Comparison of ENCODE assay signal across 16 mouse cellular contexts in the genomic region with DNA sequence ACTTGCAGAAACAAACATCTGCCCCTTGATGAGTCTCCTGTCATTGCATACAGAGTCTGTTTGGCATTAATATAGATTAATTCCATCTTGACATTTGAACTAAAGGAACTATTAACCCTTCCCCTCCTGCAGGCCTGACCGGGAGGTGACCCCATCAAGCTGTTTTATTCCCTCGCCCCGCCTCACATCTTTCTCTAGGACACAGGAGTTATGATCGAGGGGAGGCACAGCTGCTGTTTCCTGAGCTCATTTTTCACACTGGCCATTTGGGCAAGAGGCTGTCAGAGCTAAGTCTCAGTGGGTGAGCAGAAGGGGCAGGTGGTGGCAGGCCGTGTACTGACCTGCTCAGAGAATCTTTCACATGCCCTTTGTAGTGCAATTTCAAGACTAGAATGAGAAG. TPM values are rescaled to one million over a fixed set of nuclear protein-coding genes. Genes with fewer than 3 reads are reported as not detected.
DNase-seq lines count a peak whose midpoint lies in the region; ATAC-seq lines count a peak whose summit lies in the region.
"Had no signal": no experiment of that assay in that cellular context is flagged by ENCODE, and none has a peak within 500 bp of the region (broad histone marks: within the 10 kb centered on the region; RNA-seq: fewer than 3 reads in every experiment).

No protein-coding gene starts in this region.

- DNase-seq in kidney, postnatal 4 days = no peak
- peak; percentile 38 to 43 for DNase-seq in cerebellum, postnatal 10 days
- peak; percentile 60 for DNase-seq in embryonic facial prominence, embryonic 10.5 days (ENCODE audit: low spot score)
- no peak for DNase-seq in layer of hippocampus, adult 18-20 months (ENCODE audit: low spot score in 2 of 2)
- DNase-seq in frontal cortex, postnatal 14 days (ENCODE audit: low spot score in 2 of 2) = no peak
- DNase-seq: gastrocnemius, postnatal 25 days; kidney, adult 18-20 months; layer of hippocampus, postnatal 36 days; lung, postnatal 14 days had no signal

- no peaks in the 10 kb centered on the region for H3K9me3 ChIP-seq in kidney, embryonic 16.5 days (ENCODE audit: low read length)
- no peaks in the 10 kb centered on the region for H3K9me3 ChIP-seq in embryonic facial prominence, embryonic 10.5 days
- no peaks in the 10 kb centered on the region for H3K9me3 ChIP-seq in neural tube, embryonic 12.5 days
- H3K9me3 ChIP-seq: embryonic facial prominence, embryonic 15.5 days; heart, embryonic 15.5 days had no signal

- no peaks in the 10 kb centered on the region for H3K27me3 ChIP-seq in kidney, embryonic 16.5 days (ENCODE audit: insufficient read depth, low read length)
- H3K27me3 ChIP-seq in embryonic facial prominence, embryonic 10.5 days (replicated peaks; ENCODE audit: low read depth, poor library complexity, severe bottlenecking) = no peaks in the 10 kb centered on the region
- no peaks in the 10 kb centered on the region for H3K27me3 ChIP-seq in neural tube, embryonic 12.5 days (replicated peaks)
- H3K27me3 ChIP-seq: embryonic facial prominence, embryonic 15.5 days; heart, embryonic 15.5 days had no signal

- no peak overlapping the region for H3K27ac ChIP-seq in kidney, embryonic 16.5 days (ENCODE audit: low read length)
- no peak overlapping the region for H3K27ac ChIP-seq in embryonic facial prominence, embryonic 10.5 days (replicated peaks)
- 0 out of 2 replicates have a peak overlapping the region, but pooled peaks have one; percentile 10 for H3K27ac ChIP-seq in neural tube, embryonic 12.5 days
- H3K27ac ChIP-seq: embryonic facial prominence, embryonic 15.5 days; heart, embryonic 15.5 days had no signal

- H3K36me3 ChIP-seq in kidney, embryonic 16.5 days (ENCODE audit: insufficient read depth, low read length) = no peaks in the 10 kb centered on the region
- no peaks in the 10 kb centered on the region for H3K36me3 ChIP-seq in embryonic facial prominence, embryonic 10.5 days (replicated peaks)
- no peaks in the 10 kb centered on the region for H3K36me3 ChIP-seq in neural tube, embryonic 12.5 days
- H3K36me3 ChIP-seq: embryonic facial prominence, embryonic 15.5 days; heart, embryonic 15.5 days had no signal

- H3K9ac ChIP-seq in kidney, embryonic 16.5 days (replicated peaks; ENCODE audit: low read length) = no peak overlapping the region
- H3K9ac ChIP-seq in neural tube, embryonic 12.5 days = no peak overlapping the region
- H3K9ac ChIP-seq: embryonic facial prominence, embryonic 15.5 days; heart, embryonic 15.5 days had no signal

- ATAC-seq in kidney, embryonic 16.5 days (ENCODE audit: low FRiP score, low TSS enrichment) = 0 out of 2 replicates have a peak, but pooled peaks have one; percentile 42
- peak; percentile 58; the same call in 1 of the 2 replicates for ATAC-seq in neural tube, embryonic 12.5 days (ENCODE audit: low FRiP score, low read depth)
- ATAC-seq: forebrain, embryonic 14.5 days had no signal

- no peak overlapping the region for H3K4me3 ChIP-seq in kidney, embryonic 16.5 days (ENCODE audit: low read length)
- no peak overlapping the region for H3K4me3 ChIP-seq in embryonic facial prominence, embryonic 10.5 days
- H3K4me3 ChIP-seq in neural tube, embryonic 12.5 days = no peak overlapping the region
- H3K4me3 ChIP-seq: embryonic facial prominence, embryonic 15.5 days; heart, embryonic 15.5 days had no signal

- no peak overlapping the region for H3K4me2 ChIP-seq in kidney, embryonic 16.5 days (replicated peaks; ENCODE audit: low read depth, low read length)
- H3K4me2 ChIP-seq in neural tube, embryonic 12.5 days (replicated peaks) = 0 out of 2 replicates have a peak overlapping the region, but pooled peaks have one; percentile 7
- H3K4me2 ChIP-seq: embryonic facial prominence, embryonic 15.5 days; heart, embryonic 15.5 days; liver, embryonic 11.5 days had no signal

- WGBS in kidney, embryonic 16.5 days = 9% methylated on average over 5 of the region's 5 CpGs
- WGBS in embryonic facial prominence, embryonic 10.5 days = 29% methylated on average over 5 of the region's 5 CpGs
- WGBS in neural tube, embryonic 12.5 days = 7% methylated on average over 5 of the region's 5 CpGs

- H3K4me1 ChIP-seq in kidney, embryonic 16.5 days (ENCODE audit: insufficient read depth, low read length) = peaks cover 12% of the 10 kb centered on the region
- H3K4me1 ChIP-seq in embryonic facial prominence, embryonic 10.5 days = peaks cover 22% of the 10 kb centered on the region
- peaks cover 14% of the 10 kb centered on the region for H3K4me1 ChIP-seq in neural tube, embryonic 12.5 days
- H3K4me1 ChIP-seq: embryonic facial prominence, embryonic 15.5 days; heart, embryonic 15.5 days had no signal

RNA-seq across cellular contexts. Expression of gene Chrnb4, which starts 41.6 kb away (rescaled TPM):
- polyA plus RNA-seq in kidney, embryonic 16.5 days (2015; fragmentation: Nextera tagmentation; extraction: Ambion mirVana) = 2.9 and 3.8 TPM in 2 replicates
- polyA plus RNA-seq in embryonic facial prominence, embryonic 10.5 days (2016; fragmentation: Nextera tagmentation; extraction: Ambion mirVana) = 1.3 and 1.9 TPM in 2 replicates
- 2.7 and 3.7 TPM in 2 replicates for polyA plus RNA-seq in neural tube, embryonic 12.5 days (2016; fragmentation: Nextera tagmentation; extraction: Ambion mirVana)
- under 1 TPM; 0.08 to 0.22 TPM for total RNA-seq in layer of hippocampus, adult 18-20 months (2021)
- total RNA-seq: monocyte, adult 5-6 weeks had no signal

RNA-seq across cellular contexts. Expression of gene Ube2q2, which starts 58.5 kb away (rescaled TPM):
- polyA plus RNA-seq in kidney, embryonic 16.5 days (2015; fragmentation: Nextera tagmentation; extraction: Ambion mirVana) = 15.0 and 29.2 TPM in 2 replicates
- polyA plus RNA-seq in embryonic facial prominence, embryonic 10.5 days (2016; fragmentation: Nextera tagmentation; extraction: Ambion mirVana) = 37.7 and 42.2 TPM in 2 replicates
- polyA plus RNA-seq in neural tube, embryonic 12.5 days (2016; fragmentation: Nextera tagmentation; extraction: Ambion mirVana) = 52.7 and 54.5 TPM in 2 replicates
- 10 to 100 TPM; 62.4 to 63.6 TPM for total RNA-seq in layer of hippocampus, adult 18-20 months (2021)

Comparison
In these comparisons a context has a peak if more than half of its experiments do, and no peak if none do; other contexts are left out.
1. DNase-seq: peak in cerebellum, postnatal 10 days (2 of 2) and embryonic facial prominence, embryonic 10.5 days (single experiment); none in kidney, postnatal 4 days (0 of 2), layer of hippocampus, adult 18-20 months (0 of 2) and frontal cortex, postnatal 14 days (0 of 2).